In the genomic region with DNA sequence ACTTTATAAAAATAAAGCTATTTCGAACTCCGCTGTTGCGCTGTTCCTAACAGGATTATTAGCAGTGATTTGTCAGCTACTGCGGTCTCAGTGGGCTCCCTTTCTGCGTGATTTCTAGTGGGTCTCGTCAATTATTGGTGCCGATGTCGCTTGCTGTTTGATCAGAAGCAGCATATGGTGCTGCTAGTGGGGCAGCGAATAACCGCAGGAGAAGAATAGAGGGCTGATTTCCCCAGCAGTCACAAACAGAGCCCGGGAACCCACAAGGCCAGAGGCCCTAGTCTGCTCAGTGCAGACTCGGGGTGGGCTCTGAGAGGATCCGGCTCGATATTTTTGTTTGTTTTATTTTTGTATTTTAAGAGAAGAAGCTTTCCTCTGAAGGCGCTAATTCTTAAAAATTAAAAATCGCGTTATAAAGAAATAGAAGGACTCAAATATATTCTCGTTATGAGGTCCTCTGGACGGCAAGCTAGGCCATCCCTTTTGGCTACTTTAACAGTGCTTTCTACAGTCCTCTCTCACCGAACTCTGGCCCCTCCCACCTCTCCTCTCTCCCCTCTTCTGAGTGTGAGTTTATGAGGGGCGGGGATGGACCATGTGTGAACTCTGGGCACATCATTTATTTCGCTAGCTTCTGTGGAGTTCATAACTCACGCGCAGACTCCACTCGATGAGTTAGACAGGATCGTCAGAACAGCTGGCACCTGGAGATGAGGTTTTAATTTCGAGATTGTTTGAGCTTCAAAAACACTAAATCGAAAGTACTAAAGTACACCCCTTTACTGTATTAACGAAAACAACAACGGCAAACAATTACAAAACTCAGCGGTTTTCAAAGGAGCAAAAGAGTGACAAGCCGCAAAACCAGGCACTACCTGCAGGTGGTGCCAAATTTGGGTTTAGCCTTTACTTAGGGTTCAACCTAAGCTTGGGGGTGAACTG, we compare ENCODE assay signal across 10 mouse cellular contexts. TPM values are rescaled to one million over a fixed set of nuclear protein-coding genes. Genes with fewer than 3 reads are reported as not detected.
A peak's percentile ranks its signal among the peaks of the same experiment; 100 is the strongest.
DNase-seq lines count a peak whose midpoint lies in the region; ATAC-seq and TF ChIP-seq lines count a peak whose summit lies in the region.
"Had no signal": no experiment of that assay in that cellular context is flagged by ENCODE, and none has a peak within 500 bp of the region (broad histone marks: within the 10 kb centered on the region; RNA-seq: fewer than 3 reads in every experiment).

No protein-coding gene starts in this region.

- H3K4me1 ChIP-seq in heart, postnatal 0 days (ENCODE audit: control insufficient read depth, insufficient read depth), result 0 out of 2 replicates have a peak, but pooled peaks cover 4% of the 10 kb centered on the region
- no peaks in the 10 kb centered on the region; the same call in 1 of the 2 replicates for H3K4me1 ChIP-seq in embryonic facial prominence, embryonic 11.5 days (ENCODE audit: control insufficient read depth, insufficient read depth, low read length)
- H3K4me1 ChIP-seq in stomach, postnatal 0 days (replicated peaks; ENCODE audit: control insufficient read depth, insufficient read depth), result 0 out of 2 replicates have a peak, but pooled peaks cover 5% of the 10 kb centered on the region

- no peaks in the 10 kb centered on the region for H3K36me3 ChIP-seq in heart, postnatal 0 days (replicated peaks; ENCODE audit: control insufficient read depth, insufficient read depth, low read length)
- no peaks in the 10 kb centered on the region for H3K36me3 ChIP-seq in embryonic facial prominence, embryonic 11.5 days (replicated peaks; ENCODE audit: control insufficient read depth, insufficient read depth, low read depth, low read length)
- no peaks in the 10 kb centered on the region for H3K36me3 ChIP-seq in stomach, postnatal 0 days (ENCODE audit: control insufficient read depth, insufficient read depth, low read length)
- H3K36me3 ChIP-seq: G1E had no signal

- peak overlapping the region; percentile 13; the same call in 1 of the 2 replicates for H3K4me3 ChIP-seq in heart, postnatal 0 days (ENCODE audit: low read depth, low read length)
- no peak overlapping the region for H3K4me3 ChIP-seq in embryonic facial prominence, embryonic 11.5 days (ENCODE audit: low read depth, low read length)
- no peak overlapping the region for H3K4me3 ChIP-seq in stomach, postnatal 0 days (ENCODE audit: low read depth, low read length)

- no peak overlapping the region for H3K4me2 ChIP-seq in heart, postnatal 0 days (ENCODE audit: low read depth, low read length)
- H3K4me2 ChIP-seq in embryonic facial prominence, embryonic 11.5 days (ENCODE audit: low read depth, low read length), result no peak overlapping the region
- no peak overlapping the region for H3K4me2 ChIP-seq in stomach, postnatal 0 days (replicated peaks; ENCODE audit: low read depth)

- peak; percentile 24 for TF ChIP-seq CTCF in heart, postnatal 0 days (IDR thresholded peaks at IDR 0.05; ENCODE audit: low read depth)
- peak; percentile 64 for TF ChIP-seq CTCF in stomach, postnatal 0 days (IDR thresholded peaks at IDR 0.05; ENCODE audit: low read depth)

- ATAC-seq in heart, postnatal 0 days (ENCODE audit: insufficient read depth, low read depth), result no peak
- no peak for ATAC-seq in embryonic facial prominence, embryonic 11.5 days (replicated peaks; ENCODE audit: insufficient number of reproducible peaks, low FRiP score, low TSS enrichment, low read depth)
- no peak for ATAC-seq in stomach, postnatal 0 days (ENCODE audit: low FRiP score, low TSS enrichment)

- 5% methylated on average over 32 of the region's 32 CpGs for WGBS in heart, postnatal 0 days
- 2% methylated on average over 32 of the region's 32 CpGs for WGBS in embryonic facial prominence, embryonic 11.5 days
- 10% methylated on average over 32 of the region's 32 CpGs for WGBS in stomach, postnatal 0 days

- no peak overlapping the region for H3K9ac ChIP-seq in heart, postnatal 0 days (replicated peaks; ENCODE audit: low read depth, low read length)
- H3K9ac ChIP-seq in embryonic facial prominence, embryonic 11.5 days (replicated peaks; ENCODE audit: low read length), result no peak overlapping the region
- no peak overlapping the region for H3K9ac ChIP-seq in stomach, postnatal 0 days (ENCODE audit: low read length)

- peaks cover 100% of the 10 kb centered on the region for H3K27me3 ChIP-seq in heart, postnatal 0 days (ENCODE audit: control insufficient read depth, insufficient read depth, low read length)
- H3K27me3 ChIP-seq in embryonic facial prominence, embryonic 11.5 days (ENCODE audit: control insufficient read depth, insufficient read depth, low read length), result peaks cover 35% of the 10 kb centered on the region
- peaks cover 29% of the 10 kb centered on the region for H3K27me3 ChIP-seq in stomach, postnatal 0 days (ENCODE audit: control insufficient read depth, insufficient read depth, low read length)

- DNase-seq in heart, postnatal 0 days (ENCODE audit: low spot score), result no peak
- no peak for DNase-seq in heart, adult 9 months (ENCODE audit: low spot score in 2 of 2)
- peak; percentile 90 for DNase-seq in A20 (ENCODE audit: low read depth, low spot score)
- peak; percentile 76 for DNase-seq in embryonic facial prominence, embryonic 11.5 days (ENCODE audit: low spot score)
- DNase-seq in kidney, postnatal 36 days, result peak; percentile 57 to 76
- no peak for DNase-seq in stomach, postnatal 0 days (ENCODE audit: low spot score)
- DNase-seq in adrenal gland, postnatal 36 days, result no peak
- no peak for DNase-seq in ovary, postnatal 14 days (ENCODE audit: low spot score)

- no peak overlapping the region for H3K27ac ChIP-seq in heart, postnatal 0 days (ENCODE audit: low read depth)
- H3K27ac ChIP-seq in embryonic facial prominence, embryonic 11.5 days (replicated peaks; ENCODE audit: low read depth, low read length), result no peak overlapping the region
- H3K27ac ChIP-seq in stomach, postnatal 0 days (replicated peaks), result no peak overlapping the region

- TF ChIP-seq EP300 in heart, postnatal 0 days (IDR thresholded peaks at IDR 0.05; ENCODE audit: low read depth), result no peak
- no peak for TF ChIP-seq EP300 in stomach, postnatal 0 days (optimal IDR thresholded peaks at IDR 0.05)

- H3K9me3 ChIP-seq in heart, postnatal 0 days (replicated peaks; ENCODE audit: control insufficient read depth, low read length), result no peaks in the 10 kb centered on the region
- no peaks in the 10 kb centered on the region for H3K9me3 ChIP-seq in embryonic facial prominence, embryonic 11.5 days (replicated peaks; ENCODE audit: control insufficient read depth, low read length)
- no peaks in the 10 kb centered on the region for H3K9me3 ChIP-seq in stomach, postnatal 0 days (ENCODE audit: control insufficient read depth, low read length)
- H3K9me3 ChIP-seq: G1E had no signal

RNA-seq across cellular contexts. Expression of a gene that starts 3.2 kb away (rescaled TPM):
- total RNA-seq in heart, postnatal 0 days (2014; rRNA removed; ENCODE audit: low replicate concordance), result not detected in 2 replicates
- polyA plus RNA-seq in heart, postnatal 0 days (2015; fragmentation: Nextera tagmentation; extraction: Ambion mirVana), result not detected in 2 replicates
- polyA plus RNA-seq in embryonic facial prominence, embryonic 11.5 days (2014; fragmentation: Nextera tagmentation; extraction: Ambion mirVana), result 0.67 and 1.8 TPM in 2 replicates
- not detected in 2 replicates for polyA plus RNA-seq in stomach, postnatal 0 days (2015; fragmentation: Nextera tagmentation; extraction: Ambion mirVana)
- total RNA-seq in adrenal gland, postnatal 36 days (2021), result not detected
- total RNA-seq: heart, adult 18-20 months had no signal
- polyA plus RNA-seq: G1E had no signal

Comparison
In these comparisons a context has a peak if more than half of its experiments do, and no peak if none do; other contexts are left out.
1. DNase-seq: peak in A20 (single experiment), embryonic facial prominence, embryonic 11.5 days (single experiment) and kidney, postnatal 36 days (2 of 2); none in heart, postnatal 0 days (single experiment), heart, adult 9 months (0 of 2), stomach, postnatal 0 days (single experiment), adrenal gland, postnatal 36 days (0 of 2) and ovary, postnatal 14 days (single experiment).